Mouse (Mus musculus) heart, embryonic 13.5 days (tissue): ENCODE measurements around the gene Wdr89. TPM values are rescaled to one million over a fixed set of nuclear protein-coding genes. Genes with fewer than 3 reads are reported as not detected.

Source experiments
- ATAC-seq: fragments of 200-750 bp; cut with Nextera tagmentation; 2 replicates; pipeline ENCODE4 v1.8.0; 2017; ENCODE audit warnings: moderate TSS enrichment; ENCODE audit not compliant: insufficient number of reproducible peaks, low FRiP score, low TSS enrichment; ENCODE audit errors: extremely low read depth
- H3K27ac ChIP-seq: fragments of 300-500 bp; sonication (generic); replicated peaks from 2 replicates; pipeline ENCODE4 v1.5.1; 2015; ENCODE audit warnings: moderate library complexity, mild to moderate bottlenecking, inconsistent platforms
- H3K27me3 ChIP-seq: fragments of 300-500 bp; sonication (generic); replicated peaks from 2 replicates; pipeline ENCODE4 v1.6.1; 2015; ENCODE audit warnings: mild to moderate bottlenecking, inconsistent platforms
- H3K36me3 ChIP-seq: fragments of 300-500 bp; sonication (generic); 2 replicates; pipeline ENCODE4 v1.6.1; 2015; ENCODE audit warnings: mild to moderate bottlenecking, inconsistent platforms
- H3K4me1 ChIP-seq: fragments of 300-500 bp; sonication (generic); 2 replicates; pipeline ENCODE4 v1.6.1; 2015; ENCODE audit warnings: inconsistent platforms
- H3K4me2 ChIP-seq: fragments of 300-500 bp; sonication (generic); 2 replicates; pipeline ENCODE4 v1.6.1; 2015; ENCODE audit warnings: inconsistent platforms, mild to moderate bottlenecking, moderate library complexity
- H3K4me3 ChIP-seq: fragments of 300-500 bp; sonication (generic); 2 replicates; pipeline ENCODE4 v1.5.1; 2015; ENCODE audit warnings: moderate library complexity, mild to moderate bottlenecking, inconsistent platforms
- H3K9ac ChIP-seq: fragments of 300-500 bp; sonication (generic); 2 replicates; pipeline ENCODE4 v1.6.1; 2015; ENCODE audit warnings: inconsistent platforms, mild to moderate bottlenecking, moderate library complexity
- H3K9me3 ChIP-seq: fragments of 300-500 bp; sonication (generic); 2 replicates; pipeline ENCODE4 v1.6.1; 2016; ENCODE audit warnings: inconsistent platforms
- WGBS: fragments of 180-500 bp; shearing (Covaris S2); methylation state at CpG from one replicate; pipeline ENCODE4 v1.1.7; 2015; ENCODE audit warnings: mixed read lengths; 5-methylcytosine and 5-hydroxymethylcytosine counted together
- polyA plus RNA-seq: library from polyadenylated mRNA; unstranded; fragments of >200 nt; fragmentation: Nextera tagmentation; extraction: Ambion mirVana; gene quantifications from 2 replicates; pipeline ENCODE4 v1.2.1, GENCODE M21; 2015

Gene Wdr89
- polyA plus RNA-seq, 1 experiment from 2014 or later: 7.5 TPM

DNA sequence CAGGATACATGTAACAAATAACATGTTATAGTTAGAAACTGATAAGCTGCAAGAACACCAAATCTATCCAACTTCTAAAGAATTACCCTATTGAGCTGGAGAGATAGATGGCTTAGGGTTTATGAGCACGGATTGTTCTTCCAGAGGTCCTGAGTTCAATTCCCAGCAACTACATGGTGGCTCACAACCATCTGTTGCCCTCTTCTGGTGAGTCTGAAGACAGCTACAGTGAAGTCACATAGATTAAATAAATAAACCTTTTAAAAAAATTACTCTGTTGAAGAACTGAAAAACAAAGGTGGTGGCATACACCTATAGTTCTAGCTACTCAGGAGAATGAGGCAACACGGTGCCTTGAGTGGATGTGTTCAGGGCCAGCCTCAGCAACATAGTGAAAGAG is 21.7 kb downstream of the Wdr89 start:
- no peak overlapping the region for H3K27ac ChIP-seq
- 83% methylated on average over 2 of the region's 2 CpGs for WGBS
- H3K4me2 ChIP-seq: no peak overlapping the region
- no peak overlapping the region for H3K4me3 ChIP-seq
- H3K4me1 ChIP-seq: peaks cover 10% of the 10 kb centered on the region
- H3K9ac ChIP-seq: no peak overlapping the region
- H3K27me3 ChIP-seq: no peaks in the 10 kb centered on the region
- no peaks in the 10 kb centered on the region for H3K9me3 ChIP-seq
- H3K36me3 ChIP-seq: peaks cover 7% of the 10 kb centered on the region; the same call in 1 of the 2 replicates
- no peak for ATAC-seq

DNA sequence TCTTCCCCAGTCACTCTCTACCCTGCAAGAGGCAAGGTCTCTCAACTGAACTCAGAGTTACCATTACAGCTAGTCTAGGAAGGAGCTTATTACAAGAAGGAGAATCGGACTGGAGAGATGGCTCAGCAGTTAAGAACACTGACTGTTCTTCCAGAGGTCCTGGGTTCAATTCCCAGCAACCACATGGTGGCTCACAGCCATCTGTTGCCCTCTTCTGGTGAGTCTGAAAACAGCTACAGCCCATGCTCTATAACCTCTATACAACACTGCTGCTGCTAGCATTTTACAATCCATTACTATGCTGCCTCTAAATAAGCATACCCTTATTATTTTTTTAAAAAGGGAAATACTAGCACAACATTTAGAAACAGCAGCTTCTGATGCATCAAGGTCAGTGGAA is 23.6 kb downstream of the Wdr89 start:
- H3K4me3 ChIP-seq: no peak overlapping the region
- H3K27me3 ChIP-seq: no peaks in the 10 kb centered on the region
- peaks cover 10% of the 10 kb centered on the region for H3K4me1 ChIP-seq
- H3K4me2 ChIP-seq: no peak overlapping the region
- peaks cover 7% of the 10 kb centered on the region; the same call in 1 of the 2 replicates for H3K36me3 ChIP-seq
- H3K9ac ChIP-seq: no peak overlapping the region
- no peak overlapping the region for H3K27ac ChIP-seq
- H3K9me3 ChIP-seq: no peaks in the 10 kb centered on the region
- ATAC-seq: no peak
- WGBS: 75% methylated on average over 1 of the region's 1 CpGs

DNA sequence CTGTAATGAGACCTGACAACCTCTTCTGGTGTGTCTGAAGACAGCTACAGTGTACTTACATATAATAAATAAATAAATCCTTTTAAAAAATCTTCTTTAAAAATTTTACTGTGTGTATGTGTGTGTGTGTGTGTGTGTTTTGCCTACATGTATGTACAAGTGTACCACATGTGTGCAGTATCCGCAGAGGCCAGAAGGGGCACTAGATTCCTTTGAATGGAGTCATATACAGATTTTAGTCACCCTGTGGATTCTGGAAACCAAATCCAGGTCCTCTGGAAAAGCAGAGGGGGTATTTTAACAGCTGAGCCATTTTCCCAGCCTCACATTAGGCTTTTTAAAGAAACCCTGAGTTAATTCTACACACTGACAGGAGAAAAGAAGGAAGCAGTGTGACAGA is 27.6 kb downstream of the Wdr89 start:
- Histone ChIP-seq H3K27ac (no peak overlapping the region), H3K4me1 (no peaks in the 10 kb centered on the region), H3K9me3 (no peaks in the 10 kb centered on the region), H3K36me3 (no peaks in the 10 kb centered on the region), H3K27me3 (no peaks in the 10 kb centered on the region), H3K4me2 (no peak overlapping the region), H3K4me3 (no peak overlapping the region), H3K9ac (no peak overlapping the region)
- 83% methylated on average over 1 of the region's 1 CpGs for WGBS
- ATAC-seq: no peak

DNA sequence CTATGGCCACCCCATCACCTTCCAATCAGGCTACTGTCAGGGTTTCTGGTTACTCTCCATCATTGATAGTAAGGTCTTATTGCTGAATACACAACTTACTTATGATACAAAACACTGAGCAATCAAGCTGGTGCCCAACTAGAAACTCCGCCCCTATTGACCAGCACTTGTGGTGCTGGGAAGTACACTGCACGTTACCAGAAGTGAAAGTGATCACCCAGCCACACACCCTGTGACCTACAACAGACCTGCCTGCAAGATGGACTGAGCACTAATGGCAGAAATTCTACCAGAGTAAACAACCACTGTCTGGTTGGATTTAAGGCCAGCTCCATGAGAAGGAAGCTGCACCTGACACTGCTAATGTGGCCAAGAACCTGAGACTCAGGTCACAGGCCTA is 31.0 kb downstream of the Wdr89 start:
- Histone ChIP-seq H3K9me3 (no peaks in the 10 kb centered on the region), H3K4me1 (peaks cover 11% of the 10 kb centered on the region), H3K4me3 (no peak overlapping the region), H3K36me3 (no peaks in the 10 kb centered on the region), H3K27me3 (no peaks in the 10 kb centered on the region), H3K27ac (no peak overlapping the region), H3K9ac (no peak overlapping the region), H3K4me2 (no peak overlapping the region)
- 82% methylated on average over 2 of the region's 2 CpGs for WGBS
- no peak for ATAC-seq

DNA sequence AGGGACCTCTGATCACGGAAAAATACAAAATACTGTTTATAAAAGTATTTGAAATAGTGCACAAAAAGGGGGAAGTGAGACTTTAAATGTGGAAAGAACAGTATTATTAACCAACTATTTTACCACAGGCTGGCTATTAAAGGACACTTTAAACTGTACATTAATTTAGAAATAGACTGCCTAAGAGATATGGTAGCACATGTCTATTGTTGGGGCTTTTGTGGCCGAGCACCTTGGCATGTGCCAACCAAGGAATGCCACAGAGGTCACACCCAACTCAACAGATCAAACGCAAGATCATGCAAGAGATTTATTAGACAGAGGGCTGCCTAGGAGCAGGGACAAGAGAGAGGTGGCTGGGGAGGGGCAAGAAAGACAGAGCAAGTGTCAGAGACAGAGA is 32.2 kb downstream of the Wdr89 start:
- H3K4me2 ChIP-seq: no peak overlapping the region
- no peak overlapping the region for H3K9ac ChIP-seq
- no peak overlapping the region for H3K4me3 ChIP-seq
- H3K4me1 ChIP-seq: peaks cover 12% of the 10 kb centered on the region
- no peaks in the 10 kb centered on the region for H3K27me3 ChIP-seq
- WGBS: 73% methylated on average over 3 of the region's 3 CpGs
- H3K36me3 ChIP-seq: peaks cover 8% of the 10 kb centered on the region
- no peak for ATAC-seq
- no peaks in the 10 kb centered on the region for H3K9me3 ChIP-seq
- no peak overlapping the region for H3K27ac ChIP-seq

DNA sequence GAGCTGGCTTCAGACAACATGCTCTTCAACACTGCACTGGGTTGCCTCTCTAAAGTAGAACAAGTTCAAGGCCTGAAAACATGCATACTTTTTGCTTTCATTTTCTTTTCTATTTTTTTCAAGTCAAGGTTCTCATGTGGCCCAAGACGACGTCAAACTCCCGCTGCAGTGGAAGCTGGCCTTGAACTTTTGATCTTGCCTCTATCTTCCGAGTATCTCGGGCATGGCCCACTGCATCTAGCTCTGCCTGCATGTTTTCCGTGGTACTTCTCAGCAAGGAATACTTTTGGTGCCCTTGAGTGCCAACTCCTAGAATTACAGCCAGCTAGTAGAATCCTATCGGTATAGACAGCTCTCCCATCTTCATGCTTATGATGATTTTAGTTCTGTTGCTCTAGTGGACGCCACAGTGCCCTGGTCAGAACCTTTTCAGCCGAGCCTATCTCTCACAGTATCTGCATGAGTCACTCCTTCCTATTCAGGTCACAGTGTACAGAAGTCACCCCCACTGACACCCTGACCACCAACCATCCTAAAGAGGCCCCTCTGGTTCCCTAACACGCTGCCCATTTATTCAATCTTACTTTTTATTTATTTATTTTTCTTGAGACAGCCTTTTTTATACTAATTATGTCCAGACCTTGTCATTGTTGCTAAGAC is 33.4 kb downstream of the Wdr89 start:
- no peak overlapping the region for H3K4me2 ChIP-seq
- H3K4me1 ChIP-seq: peaks cover 12% of the 10 kb centered on the region
- H3K36me3 ChIP-seq: peaks cover 12% of the 10 kb centered on the region
- H3K4me3 ChIP-seq: no peak overlapping the region
- ATAC-seq: no peak
- H3K9ac ChIP-seq: no peak overlapping the region
- H3K27me3 ChIP-seq: no peaks in the 10 kb centered on the region
- no peaks in the 10 kb centered on the region for H3K9me3 ChIP-seq
- no peak overlapping the region for H3K27ac ChIP-seq
- 74% methylated on average over 10 of the region's 10 CpGs for WGBS

DNA sequence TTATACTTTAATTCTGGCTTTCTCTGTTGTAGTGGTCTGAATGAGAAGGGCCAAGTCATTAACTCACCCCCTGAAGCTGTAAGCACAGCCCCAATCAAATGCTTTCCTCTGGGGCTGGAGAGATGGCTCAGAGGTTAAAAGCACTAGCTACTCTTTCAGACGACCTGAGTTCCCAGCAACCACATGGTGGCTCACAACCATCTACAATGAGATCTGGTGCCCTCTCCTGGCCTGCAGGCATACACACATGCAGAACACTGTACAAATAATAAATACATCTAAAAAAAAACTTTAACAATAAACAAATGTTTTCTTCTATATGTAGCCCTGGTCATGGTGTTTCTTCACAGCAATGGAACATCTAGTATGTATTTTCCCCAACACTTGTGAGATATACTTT is 39.7 kb downstream of the Wdr89 start:
- no peak overlapping the region for H3K4me2 ChIP-seq
- WGBS: 58% methylated on average over 1 of the region's 1 CpGs
- no peaks in the 10 kb centered on the region for H3K27me3 ChIP-seq
- no peak overlapping the region for H3K9ac ChIP-seq
- no peak overlapping the region for H3K4me3 ChIP-seq
- H3K36me3 ChIP-seq: peaks cover 12% of the 10 kb centered on the region
- ATAC-seq: no peak
- H3K4me1 ChIP-seq: peaks cover 12% of the 10 kb centered on the region
- H3K9me3 ChIP-seq: peaks cover 4% of the 10 kb centered on the region
- H3K27ac ChIP-seq: no peak overlapping the region

DNA sequence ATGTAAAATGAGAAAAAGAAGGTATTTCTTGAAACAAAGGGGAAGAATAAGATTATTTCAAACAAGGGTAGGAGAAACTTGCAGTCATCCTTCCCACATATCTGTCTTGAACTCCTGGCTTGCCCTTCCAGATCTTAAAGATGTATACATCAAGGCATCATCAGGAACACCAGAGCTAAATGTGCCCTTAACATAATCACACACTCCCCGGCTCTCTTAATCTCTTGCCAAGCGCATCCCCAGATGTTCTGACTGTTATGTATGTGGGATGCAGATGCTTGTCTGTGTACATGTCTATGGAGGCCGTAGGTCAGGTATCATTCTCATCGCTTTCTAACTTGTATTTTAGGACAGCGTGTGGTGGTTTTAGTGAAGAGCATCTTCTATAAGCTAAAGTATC is 46.0 kb downstream of the Wdr89 start:
- no peak overlapping the region for H3K4me3 ChIP-seq
- no peaks in the 10 kb centered on the region for H3K4me1 ChIP-seq
- no peak overlapping the region for H3K27ac ChIP-seq
- 84% methylated on average over 5 of the region's 5 CpGs for WGBS
- H3K36me3 ChIP-seq: no peaks in the 10 kb centered on the region
- H3K4me2 ChIP-seq: no peak overlapping the region
- peaks cover 10% of the 10 kb centered on the region; the same call in 1 of the 2 replicates for H3K9me3 ChIP-seq
- H3K27me3 ChIP-seq: no peaks in the 10 kb centered on the region
- no peak overlapping the region for H3K9ac ChIP-seq
- no peak for ATAC-seq

DNA sequence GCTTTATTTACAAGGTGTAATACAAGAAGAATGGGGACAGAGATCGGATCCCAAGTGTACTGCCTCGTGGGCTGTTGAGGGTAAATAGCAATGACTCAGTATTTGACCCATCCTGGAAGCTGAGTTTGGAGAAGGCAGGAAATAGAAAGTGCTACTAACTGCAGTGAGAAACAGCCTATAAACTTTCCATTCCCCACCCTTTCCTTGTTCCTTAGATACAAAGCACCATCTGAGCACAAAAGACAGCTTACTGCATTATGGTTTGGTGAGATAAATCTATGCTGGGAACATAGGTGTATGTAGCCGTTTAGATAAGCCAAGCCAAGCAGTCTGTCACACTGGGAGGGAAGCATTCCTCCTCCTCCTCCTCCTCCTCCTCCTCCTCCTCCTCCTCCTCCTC is 46.5 kb downstream of the Wdr89 start:
- Histone ChIP-seq H3K36me3 (no peaks in the 10 kb centered on the region), H3K27me3 (no peaks in the 10 kb centered on the region), H3K9me3 (peaks cover 10% of the 10 kb centered on the region; the same call in 1 of the 2 replicates), H3K4me2 (no peak overlapping the region), H3K4me1 (no peaks in the 10 kb centered on the region), H3K9ac (no peak overlapping the region), H3K27ac (no peak overlapping the region), H3K4me3 (no peak overlapping the region)
- no peak for ATAC-seq
- 66% methylated on average over 3 of the region's 3 CpGs for WGBS

DNA sequence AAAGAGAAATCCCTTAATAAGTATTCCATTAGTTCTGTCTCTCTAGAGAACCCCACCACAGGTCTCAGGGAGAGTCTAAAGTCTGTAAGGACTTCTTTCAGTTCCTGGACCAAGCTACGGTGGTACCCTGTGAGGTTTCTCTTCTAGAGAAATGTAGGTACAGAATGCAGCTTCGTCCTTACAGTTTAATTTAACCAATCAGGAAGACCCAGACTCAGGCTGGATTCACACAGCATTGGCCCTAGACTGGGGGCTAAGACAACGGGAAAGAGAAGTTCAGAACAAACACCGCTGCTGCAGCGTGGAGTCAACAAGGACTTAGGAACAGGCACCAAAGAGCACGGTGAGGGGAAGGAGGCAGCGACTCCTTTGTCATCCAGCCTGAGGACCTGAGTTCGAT is 52.5 kb downstream of the Wdr89 start:
- no peak overlapping the region for H3K9ac ChIP-seq
- no peaks in the 10 kb centered on the region for H3K36me3 ChIP-seq
- 64% methylated on average over 8 of the region's 8 CpGs for WGBS
- H3K9me3 ChIP-seq: peaks cover 10% of the 10 kb centered on the region; the same call in 1 of the 2 replicates
- H3K4me2 ChIP-seq: no peak overlapping the region
- no peak overlapping the region for H3K27ac ChIP-seq
- ATAC-seq: no peak
- H3K4me1 ChIP-seq: peaks cover 10% of the 10 kb centered on the region; the same call in 1 of the 2 replicates
- H3K27me3 ChIP-seq: no peaks in the 10 kb centered on the region
- no peak overlapping the region for H3K4me3 ChIP-seq

DNA sequence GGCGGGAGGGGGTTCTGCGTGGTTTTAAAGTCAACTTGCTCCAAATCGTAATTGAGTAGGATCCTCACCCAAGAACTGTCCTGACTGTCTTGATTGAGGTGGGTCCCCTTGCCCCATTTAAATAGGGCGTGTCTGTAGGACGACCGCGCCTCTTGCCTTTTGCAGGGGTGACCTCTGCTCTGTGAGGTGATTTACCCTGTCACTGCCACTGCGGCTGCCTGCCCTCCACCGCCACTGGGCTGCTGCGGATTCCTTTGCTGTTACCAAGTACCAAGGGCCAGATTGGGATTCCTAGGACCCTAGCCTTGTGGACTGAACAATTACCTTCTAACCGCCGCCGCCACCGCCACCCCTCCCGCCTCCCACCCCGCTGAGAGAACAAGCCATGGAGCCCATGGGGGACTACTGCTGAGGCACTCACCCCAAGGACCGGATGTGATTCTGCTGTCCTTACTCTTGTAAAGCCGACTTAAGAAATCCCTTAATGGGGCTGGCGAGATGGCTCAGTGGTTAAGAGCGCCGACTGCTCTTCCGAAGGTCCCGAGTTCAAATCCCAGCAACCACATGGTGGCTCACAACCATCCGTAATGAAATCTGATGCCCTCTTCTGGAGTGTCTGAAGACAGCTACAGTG is 53.1 kb downstream of the Wdr89 start:
- Histone ChIP-seq H3K27ac (0 out of 2 replicates have a peak overlapping the region, but pooled peaks have one; percentile 36), H3K9me3 (peaks cover 7% of the 10 kb centered on the region; the same call in 1 of the 2 replicates), H3K4me3 (peak overlapping the region; percentile 48), H3K4me2 (peak overlapping the region; percentile 73), H3K9ac (peak overlapping the region; percentile 72), H3K36me3 (no peaks in the 10 kb centered on the region), H3K27me3 (no peaks in the 10 kb centered on the region), H3K4me1 (peaks cover 10% of the 10 kb centered on the region; the same call in 1 of the 2 replicates)
- WGBS: 9% methylated on average over 24 of the region's 24 CpGs
- no peak for ATAC-seq

DNA sequence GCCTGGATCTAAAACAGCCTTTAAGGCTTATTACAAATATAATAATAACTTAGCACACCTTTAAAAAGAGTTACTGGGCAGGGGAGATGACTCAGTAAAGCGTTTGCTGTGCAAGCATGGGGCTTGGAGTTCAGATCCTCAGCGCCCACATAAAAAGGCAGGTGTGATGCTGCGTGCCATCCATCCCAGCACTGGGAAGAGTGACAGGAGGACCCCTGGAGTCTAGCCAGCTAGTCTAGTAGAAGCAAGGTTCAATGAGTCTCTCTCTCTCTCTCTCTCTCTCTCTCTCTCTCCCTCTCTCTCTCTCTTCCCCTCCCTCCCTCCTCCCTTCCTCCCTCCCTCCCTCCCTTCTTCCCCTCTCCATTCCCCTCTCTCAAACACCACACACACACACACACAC is 53.8 kb downstream of the Wdr89 start:
- H3K4me2 ChIP-seq: peak overlapping the region; percentile 73; the same call in 1 of the 2 replicates
- H3K9me3 ChIP-seq: 0 out of 2 replicates have a peak, but pooled peaks cover under 1% of the 10 kb centered on the region
- no peaks in the 10 kb centered on the region for H3K36me3 ChIP-seq
- H3K9ac ChIP-seq: no peak overlapping the region
- 56% methylated on average over 3 of the region's 3 CpGs for WGBS
- no peak overlapping the region for H3K27ac ChIP-seq
- H3K4me1 ChIP-seq: peaks cover 10% of the 10 kb centered on the region; the same call in 1 of the 2 replicates
- no peak overlapping the region for H3K4me3 ChIP-seq
- ATAC-seq: no peak
- no peaks in the 10 kb centered on the region for H3K27me3 ChIP-seq
